Mouse (Mus musculus): ENCODE data around the gene Cdk14.

Gene Cdk14

DNA sequence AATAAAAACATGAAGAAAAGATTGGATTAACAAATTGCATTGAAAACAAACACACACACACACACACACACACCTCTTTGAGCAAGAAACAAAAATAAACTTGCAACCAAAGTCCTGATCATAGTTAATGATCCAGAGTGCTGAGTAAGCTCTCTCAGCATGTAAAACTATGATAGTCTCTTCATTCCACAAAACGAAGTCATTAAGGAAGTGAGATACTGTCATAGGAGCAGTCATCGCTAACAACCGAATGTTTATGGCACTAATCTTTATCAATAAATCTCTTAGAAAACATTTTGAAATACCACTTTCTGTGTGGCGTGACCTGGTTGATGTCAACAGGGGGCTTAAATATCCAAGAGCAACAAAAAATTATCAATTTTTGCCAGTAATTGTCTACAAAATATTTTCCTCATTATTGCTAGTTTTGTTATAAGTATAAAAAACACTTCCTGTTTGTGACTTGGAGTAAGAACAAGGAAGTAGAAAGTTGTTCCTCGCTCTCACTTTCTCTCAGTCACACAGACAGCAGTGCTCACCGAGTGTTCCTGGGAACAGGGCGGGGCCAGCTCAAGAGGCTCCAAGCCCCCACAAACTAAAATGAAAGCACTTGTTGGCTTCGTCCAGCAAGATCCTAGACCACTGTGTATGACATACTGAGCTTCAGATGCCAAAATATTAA lies 100.1 kb downstream of the Cdk14 start:
- in situ Hi-C loops (cut with MboI, MseI): loop anchor here in 1 of 2 experiments (5.0 kb wide), 1 partner anchor 63 kb away; no protein-coding TSS in a partner anchor

DNA sequence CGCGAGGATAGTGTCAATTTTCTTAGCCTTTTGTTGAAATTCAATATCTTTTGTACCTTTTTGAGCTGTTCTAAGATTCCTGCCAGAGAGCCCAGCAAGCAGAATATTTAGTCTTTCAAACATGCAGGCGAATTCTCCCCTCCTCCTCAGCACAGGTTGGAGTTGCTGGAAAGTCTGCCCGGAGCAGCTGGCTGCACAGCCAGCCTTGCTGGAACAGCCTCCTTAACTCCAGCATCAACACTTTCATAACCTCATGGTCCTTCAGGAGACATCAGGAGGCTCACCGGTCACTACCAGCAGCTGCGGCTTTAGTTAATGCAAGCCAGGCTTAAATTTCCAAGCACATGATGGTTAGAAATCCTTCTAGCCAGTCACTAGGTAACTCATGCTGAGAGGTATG lies 105.8 kb downstream of the Cdk14 start:
- in situ Hi-C loops (cut with MboI, MseI): no loop called here

DNA sequence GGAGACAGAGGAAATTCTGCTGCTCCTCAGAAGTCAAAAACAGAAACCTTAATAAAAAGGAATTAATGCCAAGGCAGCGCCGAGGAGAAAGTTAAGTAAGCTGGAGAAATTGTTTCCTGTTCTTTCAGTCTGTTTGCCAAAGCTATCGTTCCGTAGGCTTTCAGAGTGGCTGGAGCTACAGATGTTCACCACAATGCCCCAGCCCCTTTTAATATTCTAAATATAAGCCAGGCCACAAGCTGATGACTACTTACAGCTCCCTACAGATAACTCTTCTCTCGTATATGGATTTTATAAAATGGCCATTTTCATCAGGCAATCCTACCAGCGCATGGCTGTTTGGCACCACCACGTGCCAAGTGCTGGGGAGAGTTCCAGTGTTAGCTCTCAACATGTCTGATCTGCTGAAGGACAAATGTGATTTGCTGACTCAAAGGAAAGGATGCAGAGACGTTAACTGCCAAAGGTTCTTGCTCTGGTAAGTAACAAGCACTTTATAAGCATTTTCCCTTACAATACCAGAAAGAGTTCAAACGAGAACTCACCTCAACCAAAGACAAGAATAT lies 106.8 kb downstream of the Cdk14 start:
- in situ Hi-C loops (cut with MboI, MseI): no loop called here

DNA sequence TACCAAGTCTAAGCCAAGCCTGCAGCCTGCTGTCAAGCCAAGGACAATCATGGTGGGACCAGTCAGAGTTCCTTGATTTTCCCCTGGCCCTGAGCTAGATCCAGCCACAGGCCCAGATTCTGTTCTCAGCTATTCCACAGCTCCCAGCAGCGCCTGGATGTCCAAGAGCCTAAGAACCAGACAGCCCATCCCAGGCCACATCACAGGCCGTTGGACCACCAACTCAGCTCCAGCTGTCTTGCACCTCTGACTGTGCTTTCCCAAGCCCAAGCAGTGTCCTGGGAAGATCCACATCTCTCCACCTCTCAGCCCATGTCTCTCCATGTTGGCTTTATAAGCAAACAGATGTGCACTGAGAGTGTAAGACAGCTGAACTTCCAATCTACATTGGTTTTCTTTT lies 114.8 kb downstream of the Cdk14 start:
- in situ Hi-C loops (cut with MboI, MseI): loop anchor here in 1 of 2 experiments (10.0 kb wide), 1 partner anchor 130 kb away; no protein-coding TSS in a partner anchor

DNA sequence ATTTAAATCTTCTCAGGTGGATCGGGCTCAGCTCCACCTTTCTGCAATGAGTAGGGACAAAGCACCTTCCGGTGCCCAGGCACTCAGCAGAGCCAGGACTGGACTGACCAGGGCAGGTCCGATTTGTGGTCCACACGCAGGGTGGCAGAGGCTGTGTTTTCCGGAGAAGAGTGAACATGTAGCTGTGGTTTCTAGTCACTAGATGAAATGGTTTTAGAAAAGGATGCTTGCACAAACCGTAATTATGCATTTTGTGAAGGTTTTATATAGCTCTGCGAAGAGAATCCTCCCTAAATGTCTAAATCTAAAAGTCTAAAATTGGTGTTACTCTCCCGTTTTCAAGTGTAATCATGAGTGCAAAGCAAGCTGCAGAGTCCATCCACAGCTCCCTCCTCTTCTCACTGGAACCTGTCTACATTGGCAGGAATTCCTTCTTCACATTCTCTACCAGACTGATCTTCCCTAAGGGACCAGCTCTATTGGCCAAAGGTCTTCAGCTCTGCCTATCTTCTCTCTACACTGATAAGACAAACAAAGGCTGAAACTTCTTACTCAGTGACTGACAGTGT lies 116.9 kb downstream of the Cdk14 start:
- in situ Hi-C loops (cut with MboI, MseI): loop anchor here in 1 of 2 experiments (10.0 kb wide), 1 partner anchor 128 kb away; no protein-coding TSS in a partner anchor

DNA sequence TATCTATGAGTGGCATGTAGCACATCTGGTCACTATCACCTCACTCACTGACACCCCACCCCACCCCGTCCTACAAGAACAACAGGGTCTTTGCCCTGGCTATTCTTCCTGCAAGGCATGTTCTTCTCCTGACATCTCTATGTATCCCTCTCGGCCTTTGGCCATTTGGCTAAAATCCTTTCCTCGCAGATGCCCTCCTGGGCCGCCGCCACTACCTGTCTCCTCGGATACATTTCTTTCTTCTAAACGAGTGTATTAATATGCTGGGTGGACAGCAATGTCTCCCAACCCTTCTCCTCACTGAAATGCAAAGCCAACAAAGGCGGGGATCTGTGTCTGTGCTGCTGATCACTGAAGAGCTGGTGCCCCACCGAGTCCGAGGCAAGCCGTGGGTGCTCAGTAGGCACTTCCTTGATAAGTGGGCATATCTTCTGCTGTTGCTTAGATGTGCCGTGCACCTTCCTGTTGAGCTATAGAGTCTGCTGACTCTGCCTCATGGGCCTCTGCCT lies 118.5 kb downstream of the Cdk14 start:
- in situ Hi-C loops (cut with MboI, MseI): loop anchor here in 1 of 2 experiments (10.0 kb wide), 1 partner anchor 127 kb away; no protein-coding TSS in a partner anchor

DNA sequence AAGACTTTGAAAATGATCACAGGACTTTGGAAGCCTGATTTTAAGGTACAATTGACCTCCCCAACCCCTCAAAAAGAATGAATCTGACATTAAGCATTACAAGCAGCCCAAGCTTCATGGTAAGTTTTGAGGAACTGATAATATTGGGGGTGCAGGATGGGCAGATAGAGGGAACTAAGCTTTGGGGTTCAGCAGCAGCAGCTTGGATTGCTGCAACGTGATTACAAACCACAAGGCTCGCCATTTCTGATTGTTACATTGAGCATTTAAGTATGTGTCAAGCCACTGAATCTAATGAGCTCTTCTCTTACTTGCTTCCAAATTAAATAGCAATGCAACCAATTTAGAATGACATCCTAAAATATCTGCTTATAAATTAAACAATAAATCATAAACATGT lies 119.1 kb downstream of the Cdk14 start:
- in situ Hi-C loops (cut with MboI, MseI): loop anchor here in 1 of 2 experiments (10.0 kb wide), 1 partner anchor 126 kb away; no protein-coding TSS in a partner anchor

DNA sequence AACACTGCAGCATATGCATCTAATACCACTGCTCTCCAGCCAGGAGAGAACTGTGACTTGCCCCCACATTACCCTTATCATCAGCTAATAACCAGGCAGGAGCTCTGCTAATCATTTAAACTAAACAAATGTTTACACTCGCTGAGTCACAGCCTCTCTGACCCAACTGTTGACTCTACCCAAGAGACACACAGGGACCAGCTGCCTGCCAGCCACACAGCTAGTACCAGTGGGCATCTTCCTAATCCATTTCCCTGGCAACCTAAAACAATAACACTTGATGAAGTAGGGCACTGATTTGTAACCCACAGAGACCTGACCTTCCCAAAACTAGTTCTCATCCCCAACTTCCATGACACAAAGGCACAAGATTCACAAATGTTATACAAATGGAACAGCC lies 119.8 kb downstream of the Cdk14 start:
- in situ Hi-C loops (cut with MboI, MseI): loop anchor here in 1 of 2 experiments (10.0 kb wide), 1 partner anchor 125 kb away; no protein-coding TSS in a partner anchor

DNA sequence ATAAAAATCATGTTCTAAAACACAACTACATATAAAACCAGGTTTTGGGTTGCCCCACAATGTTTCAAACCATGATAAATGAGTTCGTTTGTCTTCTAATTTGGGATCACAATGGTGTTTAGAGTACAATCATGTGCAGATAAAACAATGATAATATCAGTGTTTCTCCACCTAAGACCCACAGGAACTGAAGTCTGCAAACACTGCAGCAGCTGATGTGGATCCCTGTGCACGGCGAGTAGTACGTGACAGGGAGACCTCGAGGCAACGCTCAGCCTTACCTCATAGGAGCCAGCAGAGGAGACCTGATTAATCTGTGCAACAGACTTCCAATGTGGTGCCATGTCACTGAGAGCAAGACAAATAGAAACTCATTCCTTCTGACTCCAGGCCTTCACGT lies 122.9 kb downstream of the Cdk14 start:
- in situ Hi-C loops (cut with MboI, MseI): loop anchor here in 1 of 2 experiments (5.0 kb wide), 1 partner anchor 50 kb away; no protein-coding TSS in a partner anchor

DNA sequence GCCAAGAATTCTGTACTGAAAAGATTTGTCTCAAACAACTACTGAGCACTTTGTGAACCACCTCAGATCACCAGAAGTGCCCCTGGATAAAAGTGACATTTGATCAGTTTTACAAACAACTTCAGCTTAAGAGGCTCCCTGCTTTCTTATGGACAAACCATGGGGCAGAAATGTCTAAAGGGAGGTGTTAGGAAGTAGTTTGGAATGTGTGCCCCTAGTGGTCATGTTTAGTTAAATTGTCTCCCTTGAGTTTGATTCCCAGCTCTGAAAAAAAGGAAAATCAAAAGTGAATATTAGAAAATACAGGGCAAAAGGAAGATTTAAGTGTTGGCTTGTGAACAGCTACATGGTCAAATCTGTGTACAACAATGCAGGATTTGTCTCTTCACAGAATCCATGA lies 123.3 kb downstream of the Cdk14 start:
- in situ Hi-C loops (cut with MboI, MseI): loop anchor here in 1 of 2 experiments (5.0 kb wide), 1 partner anchor 49 kb away; no protein-coding TSS in a partner anchor

DNA sequence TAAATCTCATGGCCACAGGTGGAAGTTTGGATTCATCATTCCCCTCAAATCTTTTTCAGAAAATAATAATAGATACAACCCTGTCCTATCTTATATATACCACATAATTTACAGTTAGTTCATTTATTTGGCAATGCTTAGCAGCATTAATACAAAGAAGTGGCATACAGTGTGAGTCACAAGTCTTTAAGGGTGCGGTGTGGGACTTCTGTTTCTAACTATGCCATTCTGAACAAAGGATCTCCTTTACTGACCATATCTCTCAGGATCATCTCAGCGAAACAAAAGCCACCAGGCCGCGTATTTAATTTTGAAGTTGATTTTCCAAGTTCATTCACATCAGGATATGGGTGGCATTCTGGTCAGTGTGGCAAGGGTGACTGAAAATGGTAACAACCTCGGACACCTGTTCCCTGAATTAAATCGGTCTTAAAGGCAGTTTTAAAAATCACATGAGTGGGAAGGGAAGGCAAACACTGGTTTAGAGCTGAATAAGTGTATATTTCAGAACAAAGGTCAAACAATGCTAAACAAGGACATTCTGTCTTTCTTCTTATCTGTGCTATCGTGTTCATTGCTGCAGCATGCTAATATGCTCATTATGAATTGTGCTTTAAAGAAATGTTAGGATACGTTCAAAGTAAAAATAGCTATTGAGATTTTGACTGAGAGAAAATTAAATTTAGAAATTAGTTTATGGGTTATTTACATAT lies 127.1 kb downstream of the Cdk14 start:
- in situ Hi-C loops (cut with MboI, MseI): no loop called here

DNA sequence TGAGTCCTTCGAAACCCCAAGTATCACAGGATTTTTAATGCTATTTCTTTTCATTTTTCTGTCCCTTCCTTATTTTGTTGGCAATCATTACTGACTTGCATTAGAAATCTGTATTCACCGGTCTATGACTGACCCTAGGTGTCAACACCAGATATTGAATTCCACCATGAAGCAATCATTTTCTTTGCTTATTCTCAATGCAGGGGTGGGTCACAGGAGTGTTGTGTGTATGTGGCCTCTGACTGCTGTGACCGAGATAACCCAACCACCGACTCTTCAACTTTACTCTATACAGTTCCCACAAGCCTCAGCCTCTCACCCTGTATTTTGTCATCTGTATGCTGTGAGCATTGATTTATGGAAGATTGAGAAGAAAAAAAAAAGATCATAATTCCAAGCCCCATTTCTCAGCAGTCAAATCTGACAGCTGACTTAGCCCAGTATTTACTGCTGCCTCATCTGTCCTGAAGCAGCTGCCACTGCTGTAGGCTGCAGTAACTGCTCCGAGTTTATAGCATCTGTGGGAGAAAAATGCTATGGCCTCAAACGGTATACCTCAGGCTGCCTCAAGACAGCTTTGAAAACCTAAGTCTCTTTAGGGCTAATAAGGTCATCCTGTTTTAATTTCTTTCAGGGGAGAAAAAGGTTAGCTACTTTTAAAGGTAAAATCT lies 128.7 kb downstream of the Cdk14 start:
- in situ Hi-C loops (cut with MboI, MseI): no loop called here

DNA sequence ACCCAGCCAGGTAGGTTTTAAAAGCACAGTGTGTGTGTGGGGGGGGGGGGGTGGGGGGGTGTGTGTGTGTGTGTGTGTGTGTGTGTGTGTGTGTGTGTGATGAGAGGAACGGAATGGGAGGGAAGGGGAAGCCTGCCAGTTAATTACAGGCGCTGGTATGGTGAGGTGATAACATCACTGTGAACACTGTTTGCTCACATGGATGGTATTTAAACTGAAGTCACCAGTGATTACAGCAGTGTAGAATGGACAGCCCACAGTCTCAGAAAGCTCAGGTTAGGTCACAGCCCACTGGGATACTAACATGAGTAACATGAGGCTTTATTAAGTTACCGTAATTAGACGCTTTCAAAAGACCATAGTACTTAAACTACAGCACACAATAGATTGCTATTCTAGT lies 129.4 kb downstream of the Cdk14 start:
- in situ Hi-C loops (cut with MboI, MseI): no loop called here

DNA sequence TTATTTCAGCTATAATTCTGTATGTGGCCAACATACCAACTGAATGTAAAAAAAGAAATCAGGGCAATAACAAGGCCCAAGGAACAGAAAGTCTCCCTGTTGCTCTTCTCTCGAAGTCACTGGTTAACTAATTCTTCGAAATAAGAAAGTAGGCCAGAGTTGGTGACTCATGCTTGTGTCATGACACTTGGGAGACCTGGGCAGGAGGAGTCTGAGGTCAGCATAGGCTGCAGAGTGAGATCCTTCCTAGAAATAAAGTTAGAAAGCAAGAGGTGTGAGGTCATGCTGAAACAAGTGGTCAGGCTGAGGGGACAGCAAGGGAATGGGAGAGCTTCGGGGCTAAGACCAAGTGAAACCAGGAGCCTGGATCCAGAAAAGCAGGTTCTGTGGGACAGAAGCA lies 134.2 kb downstream of the Cdk14 start:
- in situ Hi-C loops (cut with MboI, MseI): no loop called here

DNA sequence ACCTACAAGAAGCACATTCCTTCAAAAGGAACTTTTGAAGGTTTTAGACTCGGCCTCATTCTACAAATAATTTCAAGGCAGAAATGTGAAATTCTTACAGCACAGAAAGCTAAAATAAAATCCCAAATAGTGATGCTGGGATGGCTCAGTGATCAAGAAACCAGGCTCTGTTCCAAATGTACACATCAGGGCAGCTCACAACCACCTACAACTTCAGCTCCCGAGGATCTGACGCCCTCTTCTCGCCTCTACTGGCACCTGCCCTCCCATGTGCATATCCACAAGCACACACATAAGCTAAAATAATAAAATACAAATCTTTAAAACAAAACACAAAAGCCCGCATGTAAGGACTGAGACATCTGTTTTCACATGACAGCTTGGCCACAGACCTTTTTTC lies 135.6 kb downstream of the Cdk14 start:
- in situ Hi-C loops (cut with MboI, MseI): no loop called here

DNA sequence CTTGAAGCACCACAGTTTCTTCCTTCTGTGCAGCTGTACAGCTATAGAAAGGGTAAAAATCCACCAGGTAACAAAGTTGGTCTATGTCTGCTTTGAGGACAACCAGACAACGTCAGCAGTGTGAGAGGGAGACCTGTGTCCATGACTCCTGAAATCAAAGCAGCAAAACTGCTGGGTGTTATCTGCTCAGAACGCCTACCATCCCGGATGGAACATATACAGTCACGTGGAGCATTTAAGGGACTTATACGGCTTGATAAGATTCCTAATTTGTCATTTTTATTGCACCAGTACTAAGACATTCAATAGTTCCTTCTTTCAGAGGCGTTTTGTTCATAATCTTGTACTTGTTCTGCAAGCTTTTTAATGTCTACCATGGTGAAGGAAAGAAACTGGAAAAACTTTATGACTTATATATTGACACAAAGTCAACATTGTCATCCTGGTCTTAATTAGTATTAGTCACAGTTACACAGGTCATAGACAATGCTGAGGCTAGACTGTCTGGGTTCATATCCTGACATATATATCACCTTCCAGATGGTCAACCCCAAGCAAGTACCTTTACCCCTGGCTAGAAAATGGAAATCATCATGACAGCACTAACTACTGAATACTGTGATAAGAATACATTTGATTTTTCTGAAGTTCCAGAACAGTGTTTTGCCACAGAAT lies 136.2 kb downstream of the Cdk14 start:
- in situ Hi-C loops (cut with MboI, MseI): no loop called here

DNA sequence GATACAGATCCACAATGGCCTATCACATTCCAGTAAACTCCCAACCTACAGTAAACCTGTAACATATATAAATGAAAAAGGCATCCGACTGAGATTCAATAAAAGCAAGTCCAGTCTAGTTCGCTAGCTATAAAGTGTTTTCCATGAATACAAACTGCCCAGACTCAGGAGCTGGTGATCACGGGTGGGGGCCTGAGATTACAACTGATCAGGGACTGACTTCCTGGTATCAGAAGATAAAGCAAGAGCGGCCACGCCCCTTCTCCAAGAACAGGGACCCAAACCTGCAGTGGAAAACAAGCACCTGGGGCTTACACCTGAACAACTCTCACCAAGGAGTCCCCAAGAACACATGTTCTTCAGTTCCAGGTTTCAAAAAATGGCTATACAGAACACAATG lies 137.7 kb downstream of the Cdk14 start:
- in situ Hi-C loops (cut with MboI, MseI): no loop called here

DNA sequence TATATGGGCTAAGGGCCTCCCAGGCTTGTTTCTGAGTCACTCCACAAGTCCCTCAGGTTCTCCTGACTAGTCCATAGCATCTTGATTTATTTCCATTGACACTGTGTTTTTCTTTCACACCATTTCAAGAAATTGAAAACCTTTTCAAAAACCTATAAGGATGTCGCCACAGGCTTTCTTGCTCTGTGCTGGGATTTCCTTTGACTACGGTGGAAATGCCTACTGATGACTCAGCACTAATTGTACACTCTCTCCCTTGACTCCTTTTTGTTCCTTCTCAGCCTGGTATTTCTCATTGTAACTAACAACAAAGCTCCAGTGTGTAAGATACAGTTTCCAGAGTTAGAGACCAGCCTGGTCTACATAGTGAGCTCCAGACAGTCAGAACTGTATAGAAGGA lies 144.8 kb downstream of the Cdk14 start:
- in situ Hi-C loops (cut with MboI, MseI): no loop called here

DNA sequence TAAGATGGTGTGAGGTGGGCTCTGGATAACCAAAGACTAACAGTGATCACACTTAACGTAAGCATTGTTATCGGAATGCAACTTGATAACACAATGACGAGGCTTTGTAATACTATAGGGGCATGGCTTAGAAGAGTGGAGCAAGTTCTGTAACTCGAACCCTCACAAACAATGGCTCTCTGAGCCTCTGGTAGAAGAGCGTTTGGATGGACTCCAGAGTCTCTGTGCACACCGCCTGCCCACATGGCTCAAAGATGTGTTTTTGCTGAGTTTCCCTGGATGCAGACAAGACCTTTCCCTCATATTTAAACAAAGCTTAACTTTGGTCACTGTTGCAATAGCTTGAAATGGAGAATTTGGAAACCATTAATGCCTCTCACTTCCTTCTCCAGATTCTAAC lies 145.8 kb downstream of the Cdk14 start:
- in situ Hi-C loops (cut with MboI, MseI): no loop called here

DNA sequence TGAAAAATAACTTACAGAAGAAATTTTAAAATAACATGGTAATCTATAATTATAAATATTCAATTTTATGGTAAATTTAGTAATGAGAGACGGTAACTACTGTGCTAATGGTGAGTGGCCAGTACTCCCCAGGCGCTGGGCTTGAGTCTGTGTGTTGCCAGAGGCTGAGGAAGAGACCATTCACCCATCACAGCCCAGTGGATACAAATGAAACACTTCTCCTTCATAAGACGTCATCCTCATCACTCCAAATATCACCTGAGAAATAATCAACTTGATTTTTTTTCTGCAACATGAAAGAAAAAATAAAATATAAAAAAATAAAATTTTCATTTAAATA lies 153.4 kb downstream of the Cdk14 start:
- in situ Hi-C loops (cut with MboI, MseI): loop anchor here in 1 of 2 experiments (10.0 kb wide), 1 partner anchor 302 kb away; no protein-coding TSS in a partner anchor
